Mouse (Mus musculus) embryonic stem cell, embryonic (primary cell): ENCODE measurements around the gene Tlk1.

Experiments used
- CTCF ChIA-PET, 4 experiments: fragments of 300-600 bp in 2 of 4; fragments of 350-600 bp in 2 of 4; sonication (Branson Sonifier 250); formaldehyde crosslinking; loops; one replicate each; lab custom pipeline; 2022; ENCODE audit warnings: inconsistent platforms in 2 of 4; lab: Charles Lee
- POLR2A ChIA-PET, 4 experiments: fragments of 300-600 bp in 2 of 4; fragments of 350-600 bp in 2 of 4; sonication (Branson Sonifier 250); formaldehyde crosslinking; loops; one replicate each; lab custom pipeline; 2022; ENCODE audit warnings: antibody characterized with exemption in 4 of 4, inconsistent platforms in 1 of 4; lab: Charles Lee

Tlk1 gene

GRCm38 (mm10) chr2:70764734-70765133 lies 60.8 kb downstream of the Tlk1 start:
- CTCF ChIA-PET = interaction anchor here in 1 of 4 experiments (0.6 kb wide), 1 partner anchor 442 kb away, joined by 4 read pairs; no protein-coding TSS in a partner anchor
- POLR2A ChIA-PET = interaction anchor here in 1 of 4 experiments (0.6 to 1.3 kb wide), 4 partner anchors 11 to 17 kb away, joined by 3 to 5 read pairs (median 3); no protein-coding TSS in a partner anchor

GRCm38 (mm10) chr2:70762741-70763140 lies 62.8 kb downstream of the Tlk1 start:
- ChIA-PET CTCF (no interaction called here), POLR2A (interaction anchor here in 1 of 4 experiments (0.8 to 1.3 kb wide), 2 partner anchors 12 to 13 kb away, joined by 3 to 4 read pairs; no protein-coding TSS in a partner anchor)

- CTCF ChIA-PET = no interaction called here
Measured at GRCm38 (mm10) chr2:70752149-70752548, 73.4 kb downstream of the Tlk1 start.

GRCm38 (mm10) chr2:70751655-70752054 lies 73.9 kb downstream of the Tlk1 start:
- CTCF ChIA-PET = no interaction called here
- POLR2A ChIA-PET = no interaction called here

More at GRCm38 (mm10) chr2:70752149-70752548, 73.4 kb downstream of the Tlk1 start:
- POLR2A ChIA-PET = no interaction called here

- CTCF ChIA-PET = no interaction called here
- POLR2A ChIA-PET = no interaction called here
Measured at GRCm38 (mm10) chr2:70742588-70742987, 82.9 kb downstream of the Tlk1 start.

GRCm38 (mm10) chr2:70741901-70742300 lies 83.6 kb downstream of the Tlk1 start:
- POLR2A ChIA-PET = interaction anchor here in 1 of 4 experiments (0.9 kb wide), 1 partner anchor 31 kb away, joined by 3 read pairs; no protein-coding TSS in a partner anchor
- CTCF ChIA-PET = no interaction called here

GRCm38 (mm10) chr2:70736008-70736407 lies 89.5 kb downstream of the Tlk1 start:
- ChIA-PET POLR2A (interaction anchor here in 2 of 4 experiments (0.6 to 1.4 kb wide), 3 partner anchors 12 to 401 kb away, joined by 3 read pairs; no protein-coding TSS in a partner anchor), CTCF (interaction anchor here in 1 of 4 experiments (0.9 kb wide), 1 partner anchor 336 kb away, joined by 3 read pairs; no protein-coding TSS in a partner anchor)

- ChIA-PET CTCF (no interaction called here), POLR2A (interaction anchor here in 2 of 4 experiments (0.6 to 1.4 kb wide), 4 partner anchors 12 to 708 kb away, joined by 3 read pairs; no protein-coding TSS in a partner anchor)
Measured at GRCm38 (mm10) chr2:70735534-70735933, 90.0 kb downstream of the Tlk1 start.

GRCm38 (mm10) chr2:70727089-70727488 lies 98.4 kb downstream of the Tlk1 start:
- CTCF ChIA-PET = interaction anchor here in 2 of 4 experiments (0.6 to 1.5 kb wide), 3 partner anchors 23 to 1017 kb away, joined by 3 to 4 read pairs (median 4); no protein-coding TSS in a partner anchor
- POLR2A ChIA-PET = interaction anchor here in 1 of 4 experiments (0.5 to 0.7 kb wide), 2 partner anchors 268 to 1008 kb away, joined by 3 to 6 read pairs; no protein-coding TSS in a partner anchor

- POLR2A ChIA-PET = interaction anchor here in 1 of 4 experiments (0.7 to 1.5 kb wide), 5 partner anchors 14 to 61 kb away, joined by 3 read pairs; no protein-coding TSS in a partner anchor
Measured at GRCm38 (mm10) chr2:70723610-70724243, 101.8 kb downstream of the Tlk1 start.

GRCm38 (mm10) chr2:70710878-70711277 lies 114.7 kb downstream of the Tlk1 start:
- POLR2A ChIA-PET = interaction anchor here in 2 of 4 experiments (0.9 to 2.5 kb wide), 4 partner anchors 10 to 325 kb away, joined by 3 to 16 read pairs (median 8); partner anchors contain the start of genes Gm26558 (in 1 of the 2) and Gorasp2 (in 1 of the 2)
- CTCF ChIA-PET = interaction anchor here in 1 of 4 experiments (0.5 kb wide), 1 partner anchor 142 kb away, joined by 3 read pairs; no protein-coding TSS in a partner anchor

More at GRCm38 (mm10) chr2:70723610-70724243, 101.8 kb downstream of the Tlk1 start:
- CTCF ChIA-PET = interaction anchor here in 1 of 4 experiments (0.6 kb wide), 1 partner anchor 20 kb away, joined by 4 read pairs; no protein-coding TSS in a partner anchor

GRCm38 (mm10) chr2:70710236-70710635 lies 115.3 kb downstream of the Tlk1 start:
- CTCF ChIA-PET = interaction anchor here in 2 of 4 experiments (0.5 to 1.1 kb wide), 2 partner anchors 29 to 143 kb away, joined by 3 read pairs; no protein-coding TSS in a partner anchor
- POLR2A ChIA-PET = interaction anchor here in 2 of 4 experiments (0.7 to 4.8 kb wide), 16 partner anchors 8 to 1163 kb away, joined by 3 to 16 read pairs (median 4); partner anchors contain the start of genes Gm26558 (in 1 of the 2), Gorasp2 (in 1 of the 2) and Pdk1 (in 1 of the 2)

- POLR2A ChIA-PET = interaction anchor here in 3 of 4 experiments (0.5 to 4.8 kb wide), 31 partner anchors 9 to 1164 kb away, joined by 3 to 16 read pairs (median 4); partner anchors contain the start of genes Dcaf17 (in 1 of the 3), Hat1 (in 1 of the 3), Mettl8 (in 1 of the 3) and Pdk1 (in 1 of the 3)
- CTCF ChIA-PET = interaction anchor here (0.5 to 1.2 kb wide), 10 partner anchors 9 to 719 kb away, joined by 3 to 12 read pairs (median 3); partner anchors contain the start of gene Dync1i2 (in 1 of the 4)
Measured at GRCm38 (mm10) chr2:70708986-70709730, 116.4 kb downstream of the Tlk1 start.

GRCm38 (mm10) chr2:70702403-70702802 lies 123.1 kb downstream of the Tlk1 start:
- ChIA-PET CTCF (interaction anchor here in 3 of 4 experiments (0.6 to 0.8 kb wide), 5 partner anchors 346 to 683 kb away, joined by 3 to 18 read pairs (median 3); no protein-coding TSS in a partner anchor), POLR2A (interaction anchor here (0.6 to 2.4 kb wide), 7 partner anchors 9 to 665 kb away, joined by 3 to 13 read pairs (median 6); no protein-coding TSS in a partner anchor)

GRCm38 (mm10) chr2:70701571-70701970 lies 124.0 kb downstream of the Tlk1 start:
- POLR2A ChIA-PET = interaction anchor here in 3 of 4 experiments (1.3 to 2.3 kb wide), 4 partner anchors 8 to 11 kb away, joined by 4 to 13 read pairs (median 9); no protein-coding TSS in a partner anchor

GRCm38 (mm10) chr2:70700851-70701250 lies 124.7 kb downstream of the Tlk1 start:
- CTCF ChIA-PET = interaction anchor here in 3 of 4 experiments (0.5 to 2.0 kb wide), 3 partner anchors 9 to 664 kb away, joined by 3 to 6 read pairs (median 4); no protein-coding TSS in a partner anchor
- POLR2A ChIA-PET = interaction anchor here (0.6 to 2.3 kb wide), 8 partner anchors 9 to 654 kb away, joined by 3 to 13 read pairs (median 5); no protein-coding TSS in a partner anchor

More at GRCm38 (mm10) chr2:70701571-70701970, 124.0 kb downstream of the Tlk1 start:
- CTCF ChIA-PET = interaction anchor here in 2 of 4 experiments (0.5 to 0.8 kb wide), 4 partner anchors 65 to 665 kb away, joined by 3 to 7 read pairs (median 3); no protein-coding TSS in a partner anchor

- ChIA-PET CTCF (interaction anchor here in 2 of 4 experiments (0.5 to 0.6 kb wide), 5 partner anchors 8 to 909 kb away, joined by 3 to 8 read pairs (median 6); no protein-coding TSS in a partner anchor), POLR2A (interaction anchor here (0.5 to 1.4 kb wide), 10 partner anchors 9 to 661 kb away, joined by 3 to 8 read pairs (median 4); partner anchors contain the start of genes Dcaf17 (in 1 of the 4) and Mettl8 (in 1 of the 4))
Measured at GRCm38 (mm10) chr2:70695712-70696111, 129.8 kb downstream of the Tlk1 start.
